Mouse (Mus musculus): ENCODE results near the gene Crybg2.

Crybg2 gene

GRCm38 (mm10) chr4:134096120-134096519, 35.5 kb downstream of the Crybg2 start:
- DNase-seq: no peak

- DNase-seq: no peak
Observed at GRCm38 (mm10) chr4:134097015-134097608, 36.5 kb downstream of the Crybg2 start.

- DNase-seq: peak in 1 of 2 experiments; percentile 29
Observed at GRCm38 (mm10) chr4:134098628-134099027, 38.0 kb downstream of the Crybg2 start.

GRCm38 (mm10) chr4:134100245-134100644, 39.6 kb downstream of the Crybg2 start:
- DNase-seq: no peak

- DNase-seq: peak; percentile 92 to 94
Observed at GRCm38 (mm10) chr4:134101979-134102741, 41.5 kb downstream of the Crybg2 start, which contains the start of gene Ubxn11. Gene Ubxn11, plus strand, starts transcription at chr4:134102570.

- no peak for DNase-seq
Observed at GRCm38 (mm10) chr4:134102742-134103119, 42.1 kb downstream of the Crybg2 start.

GRCm38 (mm10) chr4:134106105-134106504, 45.5 kb downstream of the Crybg2 start:
- no peak for DNase-seq

GRCm38 (mm10) chr4:134107730-134108129, 47.1 kb downstream of the Crybg2 start:
- no peak for DNase-seq

- DNase-seq: no peak
Observed at GRCm38 (mm10) chr4:134108196-134108595, 47.6 kb downstream of the Crybg2 start.

- no peak for DNase-seq
Observed at GRCm38 (mm10) chr4:134110653-134111052, 50.0 kb downstream of the Crybg2 start.

- DNase-seq: no peak
Observed at GRCm38 (mm10) chr4:134112403-134112802, 51.8 kb downstream of the Crybg2 start.

- no peak for DNase-seq
Observed at GRCm38 (mm10) chr4:134113356-134113994, 52.9 kb downstream of the Crybg2 start.

GRCm38 (mm10) chr4:134114038-134114437, 53.4 kb downstream of the Crybg2 start:
- no peak for DNase-seq

- no peak for DNase-seq
Observed at GRCm38 (mm10) chr4:134115215-134116144, 54.9 kb downstream of the Crybg2 start.

GRCm38 (mm10) chr4:134116501-134116900, 55.9 kb downstream of the Crybg2 start:
- no peak for DNase-seq

- no peak for DNase-seq
Observed at GRCm38 (mm10) chr4:134117012-134117411, 56.4 kb downstream of the Crybg2 start.

- DNase-seq: no peak
Observed at GRCm38 (mm10) chr4:134118126-134118800, 57.6 kb downstream of the Crybg2 start.

GRCm38 (mm10) chr4:134119042-134119441, 58.4 kb downstream of the Crybg2 start:
- no peak for DNase-seq

- DNase-seq: peak; percentile 42 to 53
Observed at GRCm38 (mm10) chr4:134119644-134120043, 59.0 kb downstream of the Crybg2 start.

- no peak for DNase-seq
Observed at GRCm38 (mm10) chr4:134120192-134120805, 59.7 kb downstream of the Crybg2 start.

GRCm38 (mm10) chr4:134120916-134121315, 60.3 kb downstream of the Crybg2 start:
- no peak for DNase-seq

GRCm38 (mm10) chr4:134121571-134121970, 61.0 kb downstream of the Crybg2 start:
- DNase-seq: no peak

Data from cerebellum, postnatal 10 days (tissue).